Mouse (Mus musculus) neural tube, embryonic 11.5 days (tissue): ENCODE data around the gene Rgs9. TPM values are rescaled to one million over a fixed set of nuclear protein-coding genes. Genes with fewer than 3 reads are reported as not detected.

Experiments used
- ATAC-seq: fragments of 200-750 bp; cut with Nextera tagmentation; 2 replicates; pipeline ENCODE4 v1.8.0; 2017; ENCODE audit warnings: moderate number of reproducible peaks, mild to moderate bottlenecking, moderate TSS enrichment, moderate library complexity; ENCODE audit not compliant: insufficient read depth, low FRiP score, low TSS enrichment
- DNase-seq: peaks from one replicate; pipeline ENCODE4 v3.0.0-alpha.2; 2015; ENCODE audit warnings: low spot score
- H3K27ac ChIP-seq: fragments of 300-500 bp; sonication (generic); 2 replicates; pipeline ENCODE4 v1.5.1; 2014; ENCODE audit warnings: low read depth, mild to moderate bottlenecking, low read length
- H3K27me3 ChIP-seq: fragments of 300-500 bp; sonication (generic); 2 replicates; pipeline ENCODE4 v1.6.1; 2014; ENCODE audit warnings: mild to moderate bottlenecking, low read length, mixed read lengths; ENCODE audit not compliant: control insufficient read depth, insufficient read depth
- H3K36me3 ChIP-seq: fragments of 300-500 bp; sonication (generic); 2 replicates; pipeline ENCODE4 v1.6.1; 2014; ENCODE audit warnings: mild to moderate bottlenecking, low read length, moderate library complexity, mixed read lengths; ENCODE audit not compliant: control insufficient read depth, insufficient read depth
- H3K4me1 ChIP-seq: fragments of 300-500 bp; sonication (generic); 2 replicates; pipeline ENCODE4 v1.6.1; 2014; ENCODE audit warnings: low read length, mixed read lengths; ENCODE audit not compliant: control insufficient read depth, insufficient read depth
- H3K4me2 ChIP-seq: fragments of 300-500 bp; sonication (generic); 2 replicates; pipeline ENCODE4 v1.6.1; 2014; ENCODE audit warnings: low read depth, mild to moderate bottlenecking, moderate library complexity
- H3K4me3 ChIP-seq: fragments of 300-500 bp; sonication (generic); 2 replicates; pipeline ENCODE4 v1.5.1; 2014; ENCODE audit warnings: low read depth, low read length
- H3K9ac ChIP-seq: fragments of 300-500 bp; sonication (generic); 2 replicates; pipeline ENCODE4 v1.6.1; 2014; ENCODE audit warnings: mild to moderate bottlenecking, low read length
- H3K9me3 ChIP-seq: fragments of 300-500 bp; sonication (generic); 2 replicates; pipeline ENCODE4 v1.6.1; 2016; ENCODE audit warnings: low read length; ENCODE audit not compliant: control insufficient read depth
- WGBS: fragments of 180-500 bp; shearing (Covaris S2); extraction: QIAGEN DNeasy Blood & Tissue Kit; methylation state at CpG from one replicate; pipeline ENCODE4 v1.1.7; 2014; 5-methylcytosine and 5-hydroxymethylcytosine counted together
- polyA plus RNA-seq: library from polyadenylated mRNA; unstranded; fragments of >200 nt; fragmentation: Nextera tagmentation; extraction: Ambion mirVana; gene quantifications from 2 replicates; pipeline ENCODE4 v1.2.1, GENCODE M21; 2014

Rgs9 gene
- polyA plus RNA-seq, 1 experiment from 2014 or later = 1.1 TPM

DNA sequence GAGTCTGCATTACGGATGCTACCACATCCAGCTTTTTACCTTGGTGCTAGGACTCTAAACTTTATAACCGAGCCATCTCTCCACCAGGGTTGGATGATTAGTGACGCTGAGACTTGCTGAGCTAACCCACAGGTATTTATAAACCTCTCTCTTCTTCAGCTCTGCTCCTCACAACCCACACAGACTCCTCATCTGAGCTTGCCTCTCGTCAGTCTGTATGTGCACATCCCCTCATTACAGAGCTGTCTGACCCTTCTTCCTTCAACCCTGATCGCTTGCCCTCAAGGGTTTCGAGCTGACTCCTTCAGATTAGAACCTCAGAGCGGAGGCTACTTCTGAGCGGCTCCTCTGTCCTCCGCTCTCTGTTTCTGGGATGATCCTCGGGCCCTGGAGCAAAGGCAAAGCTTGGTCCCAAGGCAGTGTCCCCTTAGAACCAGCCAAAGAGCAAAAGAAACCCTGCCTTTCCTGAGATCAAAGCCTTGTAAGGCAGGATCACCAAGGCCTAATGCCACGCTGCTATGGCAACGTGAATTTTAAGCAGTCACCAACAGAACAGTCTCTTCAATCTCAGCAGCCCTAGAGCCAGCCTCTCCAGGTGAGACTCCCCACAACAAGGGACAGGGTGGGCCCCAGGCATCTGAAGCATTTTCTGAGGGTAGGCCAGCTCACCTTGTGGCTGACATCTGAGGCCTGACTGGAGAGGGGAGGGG lies 79.9 kb downstream of the Rgs9 start:
- no peak overlapping the region for H3K27ac ChIP-seq
- H3K9me3 ChIP-seq = no peaks in the 10 kb centered on the region
- WGBS = 46% methylated on average over 12 of the region's 12 CpGs
- no peak overlapping the region for H3K4me2 ChIP-seq
- DNase-seq = no peak
- no peak for ATAC-seq
- H3K9ac ChIP-seq = no peak overlapping the region
- H3K36me3 ChIP-seq = no peaks in the 10 kb centered on the region
- H3K27me3 ChIP-seq = no peaks in the 10 kb centered on the region
- no peaks in the 10 kb centered on the region; the same call in 1 of the 2 replicates for H3K4me1 ChIP-seq
- no peak overlapping the region for H3K4me3 ChIP-seq

DNA sequence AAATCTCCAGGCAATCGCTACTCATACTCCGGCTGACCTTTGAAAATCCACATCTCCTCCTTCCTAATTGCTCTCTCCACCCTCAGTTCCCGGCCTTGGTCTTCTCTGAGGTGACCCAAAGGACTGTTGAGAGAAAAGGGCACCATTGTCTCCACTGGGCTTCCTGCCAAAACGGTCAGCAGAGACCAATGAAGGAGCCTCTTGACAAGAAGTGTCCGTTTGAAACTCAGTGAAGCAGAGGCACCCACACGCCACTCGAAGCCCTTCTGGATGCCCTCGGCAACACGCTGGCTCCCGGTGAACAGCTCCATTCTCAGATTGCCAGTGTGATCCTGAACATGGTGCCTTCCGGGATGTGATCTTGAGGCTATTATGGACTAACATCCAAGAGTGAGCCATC lies 87.2 kb downstream of the Rgs9 start:
- Histone ChIP-seq H3K27ac (no peak overlapping the region), H3K36me3 (no peaks in the 10 kb centered on the region), H3K4me2 (peak overlapping the region; percentile 7; the same call in 1 of the 2 replicates), H3K27me3 (no peaks in the 10 kb centered on the region), H3K9me3 (no peaks in the 10 kb centered on the region), H3K9ac (no peak overlapping the region), H3K4me1 (peaks cover 24% of the 10 kb centered on the region), H3K4me3 (no peak overlapping the region)
- 0 out of 2 replicates have a peak, but pooled peaks have one; percentile 7 for ATAC-seq
- 29% methylated on average over 11 of the region's 11 CpGs for WGBS
- DNase-seq = peak; percentile 61

DNA sequence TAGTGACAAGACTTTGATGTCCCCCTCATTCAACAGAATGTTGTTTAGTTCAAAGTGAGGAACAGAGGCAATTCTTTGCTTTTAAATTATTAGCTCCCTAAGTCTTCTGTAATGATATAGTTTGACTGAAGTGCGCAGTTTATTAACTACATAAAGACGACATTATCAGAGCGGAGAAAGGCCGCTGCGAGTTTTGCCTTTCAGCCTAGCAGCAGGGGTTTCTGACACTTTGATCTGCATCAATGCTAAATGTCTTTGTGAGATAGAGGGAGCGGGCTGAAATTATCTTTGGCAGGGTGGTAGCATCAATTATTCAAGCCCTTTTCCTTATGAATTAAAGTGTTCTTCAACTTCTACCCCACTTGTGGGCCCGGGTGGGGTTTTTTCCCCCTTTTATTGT lies 87.6 kb downstream of the Rgs9 start:
- 15% methylated on average over 7 of the region's 7 CpGs for WGBS
- H3K9me3 ChIP-seq = no peaks in the 10 kb centered on the region
- H3K36me3 ChIP-seq = no peaks in the 10 kb centered on the region
- H3K4me1 ChIP-seq = peaks cover 24% of the 10 kb centered on the region
- no peaks in the 10 kb centered on the region for H3K27me3 ChIP-seq
- DNase-seq = no peak
- H3K9ac ChIP-seq = no peak overlapping the region
- H3K27ac ChIP-seq = no peak overlapping the region
- H3K4me2 ChIP-seq = no peak overlapping the region; the same call in 1 of the 2 replicates
- H3K4me3 ChIP-seq = no peak overlapping the region
- no peak for ATAC-seq

DNA sequence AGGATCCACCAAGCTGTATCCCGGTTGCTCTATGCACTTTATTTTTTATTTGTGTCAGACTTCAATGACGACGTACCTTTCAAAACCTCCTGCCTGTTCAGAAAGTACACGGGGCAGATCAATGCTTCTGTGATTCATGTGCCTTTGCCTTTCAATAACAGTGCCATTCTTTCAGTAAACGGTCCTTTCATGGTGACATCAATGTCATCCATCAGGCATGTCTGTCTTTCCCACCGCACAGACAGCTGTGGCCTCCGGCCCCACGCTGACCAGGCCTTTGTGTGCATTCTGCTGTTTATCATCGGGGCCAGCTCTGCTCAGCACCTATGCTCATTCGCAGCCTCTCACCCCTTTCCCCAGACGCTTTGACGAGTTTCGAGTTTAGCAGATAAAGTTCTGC lies 91.2 kb downstream of the Rgs9 start:
- H3K4me2 ChIP-seq = 0 out of 2 replicates have a peak overlapping the region, but pooled peaks have one; percentile 11
- H3K4me1 ChIP-seq = peaks cover 26% of the 10 kb centered on the region
- no peaks in the 10 kb centered on the region for H3K27me3 ChIP-seq
- no peaks in the 10 kb centered on the region for H3K36me3 ChIP-seq
- 0 out of 2 replicates have a peak overlapping the region, but pooled peaks have one; percentile 39 for H3K27ac ChIP-seq
- H3K9ac ChIP-seq = no peak overlapping the region
- H3K4me3 ChIP-seq = no peak overlapping the region
- WGBS = 16% methylated on average over 13 of the region's 13 CpGs
- peak; percentile 58 for ATAC-seq
- no peaks in the 10 kb centered on the region for H3K9me3 ChIP-seq
- peak; percentile 68 for DNase-seq

DNA sequence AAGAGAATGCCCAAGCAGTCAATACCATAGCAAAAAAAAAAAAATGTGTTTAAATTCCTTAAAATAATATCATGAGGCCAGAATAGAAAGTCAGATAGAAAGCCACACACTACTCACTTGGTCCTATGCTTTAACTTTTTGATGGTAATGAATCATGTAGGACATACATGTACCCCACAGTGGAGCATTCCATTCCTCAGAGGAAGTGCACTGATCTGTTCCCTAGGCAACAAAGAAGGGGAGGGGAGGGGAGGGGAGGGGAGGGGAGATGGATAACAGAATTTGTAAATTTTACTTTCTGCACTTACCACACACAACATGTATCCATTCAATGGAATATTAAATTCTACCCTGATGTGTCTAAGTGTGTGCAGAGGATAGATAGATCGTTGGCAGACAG lies 91.9 kb downstream of the Rgs9 start:
- no peak overlapping the region for H3K27ac ChIP-seq
- no peaks in the 10 kb centered on the region for H3K27me3 ChIP-seq
- ATAC-seq (peak; percentile 68; the same call in 1 of the 2 replicates), DNase-seq (no peak)
- 56% methylated on average over 1 of the region's 1 CpGs for WGBS
- no peak overlapping the region for H3K9ac ChIP-seq
- H3K4me1 ChIP-seq = peaks cover 26% of the 10 kb centered on the region
- no peak overlapping the region for H3K4me2 ChIP-seq
- no peak overlapping the region for H3K4me3 ChIP-seq
- H3K36me3 ChIP-seq = no peaks in the 10 kb centered on the region
- H3K9me3 ChIP-seq = no peaks in the 10 kb centered on the region

DNA sequence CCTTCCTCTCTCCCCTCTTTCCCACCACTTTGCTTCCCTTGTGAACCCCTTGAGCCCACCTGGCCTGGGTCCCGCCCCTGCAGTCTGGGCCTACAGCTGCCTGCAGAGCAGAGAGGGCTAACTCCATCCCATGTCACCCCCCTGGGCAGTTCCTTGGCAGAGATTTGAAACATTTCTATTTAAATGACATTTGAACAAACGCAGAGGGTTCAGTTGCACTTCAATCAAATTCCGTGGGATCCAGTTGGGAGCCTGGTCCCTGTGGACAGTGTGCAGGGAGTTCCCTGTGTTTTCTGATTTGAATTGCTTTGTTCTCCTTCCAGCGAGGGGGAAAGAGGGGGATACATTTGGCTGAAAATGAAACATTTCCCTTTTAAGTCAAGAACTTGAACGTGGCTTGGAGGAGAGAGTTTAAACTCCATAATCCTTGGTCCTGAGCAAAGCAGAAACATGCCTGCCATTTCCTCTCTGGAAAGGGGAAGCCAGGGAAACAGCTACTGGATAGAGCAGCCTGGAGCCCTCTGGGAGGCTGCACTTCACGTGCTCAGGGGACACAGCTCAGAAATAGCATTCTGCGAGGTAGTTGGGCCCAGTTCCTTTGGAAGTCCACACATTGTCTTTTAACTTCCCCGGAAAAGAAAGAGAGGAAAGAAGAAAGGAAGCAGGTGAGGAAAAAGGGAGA lies 98.2 kb downstream of the Rgs9 start:
- DNase-seq = no peak
- H3K27ac ChIP-seq = no peak overlapping the region
- no peaks in the 10 kb centered on the region for H3K27me3 ChIP-seq
- no peak overlapping the region for H3K9ac ChIP-seq
- H3K9me3 ChIP-seq = no peaks in the 10 kb centered on the region
- ATAC-seq = no peak
- H3K4me3 ChIP-seq = no peak overlapping the region
- H3K4me1 ChIP-seq = 0 out of 2 replicates have a peak, but pooled peaks cover 2% of the 10 kb centered on the region
- no peak overlapping the region for H3K4me2 ChIP-seq
- 32% methylated on average over 8 of the region's 8 CpGs for WGBS
- no peaks in the 10 kb centered on the region for H3K36me3 ChIP-seq

DNA sequence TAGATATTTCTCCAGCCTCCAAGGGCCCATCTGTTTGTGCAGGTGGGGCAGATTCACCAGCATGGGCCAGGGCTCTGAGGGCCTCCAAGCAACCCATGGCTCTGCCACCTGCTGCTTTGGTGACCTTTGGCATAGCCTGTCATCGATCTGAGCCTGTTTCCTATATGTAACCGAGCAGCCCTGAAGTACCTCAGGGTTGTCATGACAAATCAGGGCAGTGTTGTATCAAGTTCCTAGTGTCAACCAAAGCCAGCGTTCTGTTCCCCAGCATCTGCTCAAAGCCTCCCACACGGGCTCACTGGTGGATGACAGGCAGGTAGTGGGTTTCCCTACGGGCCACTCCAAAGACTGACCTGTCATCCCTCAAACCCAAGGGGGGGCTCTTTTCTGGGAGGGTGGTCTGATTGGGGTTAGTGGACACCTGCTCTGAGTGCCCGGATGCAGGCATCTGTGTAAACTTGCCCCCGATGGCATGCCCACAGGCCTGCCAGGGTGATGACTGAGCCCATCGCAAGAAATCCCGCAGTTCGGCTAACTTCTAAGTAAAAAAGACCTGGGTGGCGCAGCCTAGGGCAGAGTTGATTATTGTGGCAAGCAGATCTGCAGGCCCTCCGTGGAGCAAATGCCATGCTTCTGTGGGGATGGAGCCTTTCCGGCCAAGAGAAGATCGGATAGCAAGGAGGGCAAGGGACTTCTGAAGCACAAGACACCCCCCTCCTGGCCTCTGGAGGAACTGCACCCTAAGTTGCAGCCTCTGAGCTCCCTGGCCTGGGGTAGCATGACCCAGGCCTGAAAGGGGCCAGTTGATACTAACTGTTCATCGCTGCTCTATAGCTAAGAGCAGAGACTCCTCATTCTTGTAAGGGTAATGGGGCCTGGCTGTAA lies 105.0 kb downstream of the Rgs9 start:
- WGBS = 32% methylated on average over 15 of the region's 15 CpGs
- H3K9me3 ChIP-seq = no peaks in the 10 kb centered on the region
- no peaks in the 10 kb centered on the region for H3K36me3 ChIP-seq
- DNase-seq (peak; percentile 84), ATAC-seq (peak; percentile 55; the same call in 1 of the 2 replicates)
- H3K4me3 ChIP-seq = no peak overlapping the region
- H3K9ac ChIP-seq = no peak overlapping the region
- no peaks in the 10 kb centered on the region for H3K27me3 ChIP-seq
- no peak overlapping the region for H3K27ac ChIP-seq
- H3K4me1 ChIP-seq = 0 out of 2 replicates have a peak, but pooled peaks cover 4% of the 10 kb centered on the region
- H3K4me2 ChIP-seq = no peak overlapping the region

DNA sequence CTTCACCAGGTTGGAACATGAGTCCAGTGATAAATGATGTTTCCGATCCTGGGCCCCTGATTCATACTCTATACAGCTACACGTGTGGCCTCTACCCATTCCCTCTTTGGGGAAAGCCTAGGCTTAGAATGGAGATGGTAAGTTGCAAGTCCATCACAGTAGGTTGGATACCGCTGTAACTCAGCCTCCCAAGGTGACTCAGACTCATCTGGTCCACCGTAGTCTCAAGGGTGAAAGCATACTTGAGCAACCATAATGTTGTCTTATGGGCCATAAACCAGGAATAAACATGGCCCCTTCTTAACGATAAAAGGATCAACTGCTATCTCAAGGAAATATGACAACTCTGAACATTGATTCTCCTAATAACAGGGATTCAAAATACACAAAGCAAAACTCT lies 109.7 kb downstream of the Rgs9 start:
- no peak overlapping the region for H3K4me2 ChIP-seq
- no peaks in the 10 kb centered on the region for H3K36me3 ChIP-seq
- no peaks in the 10 kb centered on the region for H3K27me3 ChIP-seq
- no peak overlapping the region for H3K27ac ChIP-seq
- H3K9ac ChIP-seq = no peak overlapping the region
- DNase-seq (no peak), ATAC-seq (no peak)
- 0 out of 2 replicates have a peak, but pooled peaks cover 4% of the 10 kb centered on the region for H3K4me1 ChIP-seq
- 95% methylated on average over 5 of the region's 5 CpGs for WGBS
- H3K4me3 ChIP-seq = no peak overlapping the region
- H3K9me3 ChIP-seq = no peaks in the 10 kb centered on the region
